Mouse (Mus musculus) stomach, embryonic 16.5 days (tissue): Measurements from ENCODE around the gene Lix1l. TPM values are rescaled to one million over a fixed set of nuclear protein-coding genes. Genes with fewer than 3 reads are reported as not detected.
A peak's percentile ranks its signal among the peaks of the same experiment; 100 is the strongest.

ENCODE experiments used
- ATAC-seq: fragments of 200-750 bp; cut with Nextera tagmentation; 2 replicates; pipeline ENCODE4 v1.8.0; 2017; ENCODE audit warnings: moderate number of reproducible peaks, moderate TSS enrichment; ENCODE audit not compliant: insufficient read depth, low FRiP score
- H3K27ac ChIP-seq: fragments of 300-500 bp; sonication (generic); 2 replicates; pipeline ENCODE4 v1.5.1; 2014; ENCODE audit warnings: low read length
- H3K27me3 ChIP-seq: fragments of 300-500 bp; sonication (generic); 2 replicates; pipeline ENCODE4 v1.6.1; 2014; ENCODE audit warnings: low read length, control low read depth, mixed read lengths; ENCODE audit not compliant: control insufficient read depth, insufficient read depth
- H3K36me3 ChIP-seq: fragments of 300-500 bp; sonication (generic); 2 replicates; pipeline ENCODE4 v1.6.1; 2014; ENCODE audit warnings: low read length; ENCODE audit not compliant: control insufficient read depth, insufficient read depth
- H3K4me1 ChIP-seq: fragments of 300-500 bp; sonication (generic); 2 replicates; pipeline ENCODE4 v1.6.1; 2014; ENCODE audit warnings: low read length, control low read depth, mixed read lengths; ENCODE audit not compliant: control insufficient read depth, insufficient read depth
- H3K4me2 ChIP-seq: fragments of 300-500 bp; sonication (generic); 2 replicates; pipeline ENCODE4 v1.6.1; 2014; ENCODE audit warnings: low read depth, low read length, mixed read lengths
- H3K4me3 ChIP-seq: fragments of 300-500 bp; sonication (generic); replicated peaks from 2 replicates; pipeline ENCODE4 v1.5.1; 2014; ENCODE audit warnings: mild to moderate bottlenecking, low read length
- H3K9ac ChIP-seq: fragments of 300-500 bp; sonication (generic); 2 replicates; pipeline ENCODE4 v1.6.1; 2014; ENCODE audit warnings: low read length
- H3K9me3 ChIP-seq: fragments of 300-500 bp; sonication (generic); replicated peaks from 2 replicates; pipeline ENCODE4 v1.6.1; 2016; ENCODE audit warnings: low read length, control low read depth; ENCODE audit not compliant: control insufficient read depth
- WGBS: fragments of 180-500 bp; shearing (Covaris S2); extraction: QIAGEN DNeasy Blood & Tissue Kit; methylation state at CpG from one replicate; pipeline ENCODE4 v1.1.7; 2014; 5-methylcytosine and 5-hydroxymethylcytosine counted together
- polyA plus RNA-seq: library from polyadenylated mRNA; unstranded; fragments of >200 nt; fragmentation: Nextera tagmentation; extraction: Ambion mirVana; gene quantifications from 2 replicates; pipeline ENCODE4 v1.2.1, GENCODE M21; 2015

Gene Lix1l
- polyA plus RNA-seq, 1 experiment from 2014 or later = 7.5 TPM

DNA sequence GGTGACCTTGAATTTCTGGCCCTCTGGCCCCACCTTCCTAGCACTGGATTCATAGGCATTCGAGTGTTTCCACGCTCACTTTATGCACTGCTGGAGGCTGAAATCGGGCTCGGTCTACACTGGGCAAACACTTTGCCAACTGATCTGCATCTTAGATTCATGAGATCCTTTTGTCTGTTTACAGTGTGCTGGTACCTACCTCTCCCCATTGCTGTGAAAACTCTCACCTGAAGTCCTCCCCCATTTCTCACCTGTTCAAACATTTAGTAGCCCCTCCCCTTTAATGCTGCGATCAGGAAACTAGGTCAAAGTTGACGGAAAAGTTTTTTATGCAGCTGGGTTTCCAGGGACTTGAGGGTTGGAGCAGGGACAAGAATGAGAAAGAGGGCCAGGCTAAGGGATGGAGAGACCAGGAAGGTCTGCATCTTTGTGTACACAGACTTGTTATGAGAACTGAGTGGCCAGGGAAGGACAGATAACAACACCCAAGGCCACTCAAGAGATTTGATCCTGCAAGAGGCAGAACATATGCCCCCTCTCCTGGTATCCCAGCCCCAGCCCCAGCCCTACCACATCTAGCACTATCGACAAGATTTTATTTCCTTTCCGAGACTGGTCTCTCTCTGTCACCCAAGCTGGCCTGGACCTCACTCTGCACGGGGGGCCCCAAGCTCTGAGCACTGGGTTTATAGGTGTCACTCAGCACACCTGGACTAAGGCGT, 36.9 kb upstream of the Lix1l start:
- Histone ChIP-seq H3K27ac (peak overlapping the region; percentile 88), H3K4me3 (no peak overlapping the region), H3K4me1 (peaks cover 54% of the 10 kb centered on the region), H3K27me3 (no peaks in the 10 kb centered on the region), H3K9me3 (no peaks in the 10 kb centered on the region), H3K9ac (peak overlapping the region; percentile 51), H3K36me3 (peaks cover 21% of the 10 kb centered on the region; the same call in 1 of the 2 replicates), H3K4me2 (0 out of 2 replicates have a peak overlapping the region, but pooled peaks have one; percentile 7)
- ATAC-seq = peak; percentile 68
- 36% methylated on average over 10 of the region's 10 CpGs for WGBS

GRCm38 (mm10) chr3:96564633-96565032, 36.3 kb upstream of the Lix1l start:
- peak overlapping the region; percentile 88 for H3K27ac ChIP-seq
- H3K4me2 ChIP-seq = 0 out of 2 replicates have a peak overlapping the region, but pooled peaks have one; percentile 7
- H3K9ac ChIP-seq = peak overlapping the region; percentile 51
- H3K36me3 ChIP-seq = peaks cover 18% of the 10 kb centered on the region; the same call in 1 of the 2 replicates
- no peaks in the 10 kb centered on the region for H3K27me3 ChIP-seq
- no peaks in the 10 kb centered on the region for H3K9me3 ChIP-seq
- no peak overlapping the region for H3K4me3 ChIP-seq
- 42% methylated on average over 7 of the region's 7 CpGs for WGBS
- ATAC-seq = peak; percentile 30; the same call in 1 of the 2 replicates
- H3K4me1 ChIP-seq = peaks cover 49% of the 10 kb centered on the region

DNA sequence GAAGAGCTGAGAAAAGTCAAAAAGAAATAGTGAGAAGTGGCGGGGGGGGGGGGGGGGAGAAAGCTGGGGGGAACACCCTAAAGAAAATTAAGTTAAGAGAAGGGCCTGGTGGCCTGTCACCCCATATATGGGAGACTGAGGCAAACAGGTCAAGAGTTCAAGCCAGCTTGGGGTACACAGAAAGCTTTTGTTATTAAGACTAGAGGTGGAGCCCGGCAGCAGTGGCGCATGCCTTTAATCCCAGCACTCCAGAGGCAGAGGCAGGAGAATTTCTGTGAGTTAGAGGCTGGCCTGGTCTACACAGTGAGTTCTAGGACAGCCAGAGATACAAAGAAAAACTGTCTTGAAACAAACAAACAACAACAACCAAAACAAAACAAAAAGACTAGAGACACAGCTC, 35.8 kb upstream of the Lix1l start:
- Histone ChIP-seq H3K9me3 (no peaks in the 10 kb centered on the region), H3K9ac (no peak overlapping the region), H3K4me3 (no peak overlapping the region), H3K27me3 (no peaks in the 10 kb centered on the region), H3K27ac (peak overlapping the region; percentile 88), H3K36me3 (peaks cover 13% of the 10 kb centered on the region; the same call in 1 of the 2 replicates), H3K4me1 (peaks cover 44% of the 10 kb centered on the region), H3K4me2 (0 out of 2 replicates have a peak overlapping the region, but pooled peaks have one; percentile 7)
- WGBS = 78% methylated on average over 3 of the region's 3 CpGs
- ATAC-seq = no peak

DNA sequence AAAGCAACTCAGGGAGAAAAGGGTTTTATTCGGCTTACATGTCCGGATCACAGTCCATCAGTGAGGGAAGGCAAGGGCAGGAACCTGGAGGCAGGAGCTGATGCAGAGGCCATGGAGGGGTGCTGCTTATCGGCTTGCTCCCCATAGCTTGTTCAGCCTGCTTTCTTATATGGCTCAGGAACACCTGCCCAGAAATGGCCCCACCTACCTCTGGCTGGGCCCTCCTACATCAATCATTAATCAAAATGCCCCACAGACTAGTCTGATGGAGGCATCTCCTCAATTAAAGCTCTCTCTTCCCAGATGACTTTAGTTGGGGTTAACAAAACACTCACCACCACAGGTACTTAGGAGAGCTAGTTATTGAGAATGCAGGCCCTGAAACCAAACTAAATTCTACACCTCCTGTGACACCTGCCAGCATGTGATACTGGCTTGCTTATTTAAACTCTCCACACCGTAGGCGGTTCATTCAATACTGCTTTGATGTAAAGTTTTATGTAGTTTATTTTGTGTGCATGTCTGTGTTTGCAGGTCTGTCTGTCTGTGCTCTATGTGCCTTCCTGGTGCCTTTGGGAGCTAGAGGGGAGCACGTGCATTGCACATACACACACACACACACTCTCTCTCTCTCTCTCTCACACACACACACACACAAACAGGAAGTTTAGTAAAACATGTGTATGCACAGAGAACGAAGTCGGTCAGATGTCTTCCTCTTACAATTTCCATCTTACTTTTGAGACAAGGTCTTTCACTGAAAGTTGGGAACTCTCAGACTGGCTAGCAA, 34.1 kb upstream of the Lix1l start:
- WGBS = 74% methylated on average over 8 of the region's 8 CpGs
- no peaks in the 10 kb centered on the region for H3K9me3 ChIP-seq
- H3K36me3 ChIP-seq = no peaks in the 10 kb centered on the region
- no peaks in the 10 kb centered on the region for H3K27me3 ChIP-seq
- no peak for ATAC-seq
- H3K27ac ChIP-seq = peak overlapping the region; percentile 46
- H3K9ac ChIP-seq = no peak overlapping the region
- no peak overlapping the region for H3K4me3 ChIP-seq
- peaks cover 29% of the 10 kb centered on the region for H3K4me1 ChIP-seq
- H3K4me2 ChIP-seq = no peak overlapping the region

DNA sequence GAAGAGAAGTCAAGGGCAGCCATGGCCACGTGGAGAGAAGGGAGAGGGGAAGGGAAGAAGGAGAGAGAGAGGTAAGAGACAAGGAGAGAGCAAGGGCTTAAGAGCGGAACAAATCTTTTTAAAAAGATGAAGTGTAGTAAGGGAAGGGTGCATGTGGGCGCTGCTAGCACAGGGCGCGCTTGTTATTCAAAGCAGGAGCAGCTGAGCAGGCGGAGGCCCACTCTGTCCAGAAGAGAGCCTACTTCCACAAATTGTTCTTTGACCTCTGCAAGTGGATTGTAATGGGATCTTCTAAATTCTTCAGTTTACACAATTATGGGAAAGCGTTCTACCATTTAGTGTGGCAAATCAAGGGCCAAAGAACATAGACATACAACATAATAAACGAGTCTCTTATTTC, 32.3 kb upstream of the Lix1l start:
- Histone ChIP-seq H3K9me3 (no peaks in the 10 kb centered on the region), H3K27me3 (no peaks in the 10 kb centered on the region), H3K9ac (no peak overlapping the region), H3K27ac (no peak overlapping the region), H3K36me3 (no peaks in the 10 kb centered on the region), H3K4me3 (no peak overlapping the region), H3K4me2 (no peak overlapping the region), H3K4me1 (peaks cover 19% of the 10 kb centered on the region)
- WGBS = 74% methylated on average over 8 of the region's 8 CpGs
- no peak for ATAC-seq

DNA sequence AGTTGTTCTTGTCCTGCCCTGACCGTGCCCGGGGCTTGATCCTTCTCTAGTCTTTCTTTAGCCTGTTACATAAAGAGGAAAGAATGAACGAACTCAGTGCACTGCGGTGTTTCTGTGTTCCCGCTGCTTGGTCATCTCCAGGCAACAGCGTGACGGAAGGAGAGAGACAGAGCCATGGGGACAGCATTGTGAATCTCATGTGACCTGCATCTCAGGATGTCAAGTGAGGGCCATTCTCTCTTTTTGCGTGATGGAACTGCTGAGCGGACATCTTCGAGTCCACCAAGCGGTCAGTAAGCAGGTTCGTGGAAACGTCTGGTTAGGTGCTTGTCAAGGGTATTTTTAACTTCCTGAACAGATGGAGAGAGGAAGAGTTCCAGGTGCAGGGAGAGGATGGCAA, 31.4 kb upstream of the Lix1l start:
- no peak overlapping the region for H3K4me2 ChIP-seq
- H3K4me3 ChIP-seq = no peak overlapping the region
- no peaks in the 10 kb centered on the region for H3K36me3 ChIP-seq
- 92% methylated on average over 13 of the region's 13 CpGs for WGBS
- H3K9me3 ChIP-seq = no peaks in the 10 kb centered on the region
- ATAC-seq = no peak
- no peak overlapping the region for H3K9ac ChIP-seq
- H3K27me3 ChIP-seq = no peaks in the 10 kb centered on the region
- H3K4me1 ChIP-seq = peaks cover 10% of the 10 kb centered on the region
- H3K27ac ChIP-seq = no peak overlapping the region

- 75% methylated on average over 11 of the region's 11 CpGs for WGBS
- Histone ChIP-seq H3K36me3 (no peaks in the 10 kb centered on the region), H3K4me2 (no peak overlapping the region), H3K4me3 (no peak overlapping the region), H3K27ac (0 out of 2 replicates have a peak overlapping the region, but pooled peaks have one; percentile 25), H3K9me3 (no peaks in the 10 kb centered on the region), H3K4me1 (peaks cover 7% of the 10 kb centered on the region; the same call in 1 of the 2 replicates), H3K9ac (no peak overlapping the region), H3K27me3 (no peaks in the 10 kb centered on the region)
- no peak for ATAC-seq
Measured at GRCm38 (mm10) chr3:96569966-96570605, 30.9 kb upstream of the Lix1l start.

DNA sequence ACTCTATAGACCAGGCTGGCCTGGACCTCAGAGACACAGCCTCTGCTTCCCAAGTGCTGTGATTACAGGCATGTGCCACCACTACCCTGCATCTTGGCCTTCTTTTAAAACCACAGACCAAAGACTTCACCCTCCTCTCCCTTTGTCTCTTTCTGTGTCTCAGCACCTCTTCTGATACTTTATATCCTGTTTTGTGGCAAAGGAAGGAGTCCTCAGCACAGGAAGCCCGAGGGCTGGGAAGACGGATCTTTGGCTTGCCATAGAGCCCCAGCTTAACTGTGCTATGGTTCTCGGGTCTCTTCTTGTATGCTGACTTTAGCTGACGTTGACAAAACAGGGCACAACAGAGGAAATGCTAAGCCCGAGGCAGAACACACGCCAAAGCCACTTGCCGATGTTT, 30.3 kb upstream of the Lix1l start:
- Histone ChIP-seq H3K27ac (peak overlapping the region; percentile 25; the same call in 1 of the 2 replicates), H3K9me3 (no peaks in the 10 kb centered on the region), H3K27me3 (no peaks in the 10 kb centered on the region), H3K4me2 (no peak overlapping the region), H3K36me3 (no peaks in the 10 kb centered on the region), H3K9ac (no peak overlapping the region), H3K4me3 (no peak overlapping the region), H3K4me1 (peaks cover 8% of the 10 kb centered on the region)
- 60% methylated on average over 7 of the region's 7 CpGs for WGBS
- ATAC-seq = no peak
